Mouse (Mus musculus) natural killer cell, adult 2 months (primary cell): Measurements from ENCODE around the gene Irs4.

Experiments used
- DNase-seq, 2 experiments: peaks; one replicate each; pipeline ENCODE4 v3.0.0; 2022; ENCODE audit warnings: low spot score in 2 of 2

The Irs4 gene

GRCm38 (mm10) chrX:141724937-141725918 lies at the start of gene Irs4:
TSS of gene Irs4 (minus strand) at chrX:141725263.
- DNase-seq, result no peak

GRCm38 (mm10) chrX:141750360-141750759 lies 25.3 kb upstream of the Irs4 start:
- no peak for DNase-seq

GRCm38 (mm10) chrX:141729570-141729969 lies 4.5 kb upstream of the Irs4 start:
- no peak for DNase-seq

GRCm38 (mm10) chrX:141724391-141724891 lies 622 bp downstream of the Irs4 start:
- no peak for DNase-seq

- DNase-seq, result no peak
Measured at GRCm38 (mm10) chrX:141723936-141724335, 1.1 kb downstream of the Irs4 start.

GRCm38 (mm10) chrX:141721725-141722124 lies 3.3 kb downstream of the Irs4 start:
- no peak for DNase-seq
